Comparison of ENCODE assay signal across 16 mouse cellular contexts in genomic region chr8:54818651-54819050, GRCm38 (mm10).
"Had no signal": no experiment of that assay in that cellular context is flagged by ENCODE, and none has a peak within 500 bp of the region (broad histone marks: within the 10 kb centered on the region; RNA-seq: fewer than 3 reads in every experiment).

No protein-coding gene starts in this region.

- H3K4me3 ChIP-seq: neural tube, embryonic 13.5 days; neural tube, embryonic 15.5 days; stomach, embryonic 15.5 days had no signal

- H3K27me3 ChIP-seq: neural tube, embryonic 13.5 days; neural tube, embryonic 15.5 days; stomach, embryonic 15.5 days had no signal

- H3K9ac ChIP-seq: neural tube, embryonic 13.5 days; neural tube, embryonic 15.5 days; stomach, embryonic 15.5 days had no signal

- H3K27ac ChIP-seq: neural tube, embryonic 13.5 days; neural tube, embryonic 15.5 days; stomach, embryonic 15.5 days; stomach, postnatal 0 days had no signal

- H3K36me3 ChIP-seq: neural tube, embryonic 13.5 days; neural tube, embryonic 15.5 days; stomach, embryonic 15.5 days had no signal

- H3K4me1 ChIP-seq: neural tube, embryonic 13.5 days; neural tube, embryonic 15.5 days; stomach, embryonic 15.5 days had no signal

- H3K4me2 ChIP-seq: neural tube, embryonic 13.5 days; neural tube, embryonic 15.5 days; stomach, embryonic 15.5 days had no signal

- DNase-seq: retina, postnatal 1 day; right cerebral cortex, adult 18-20 months; right cerebral cortex, postnatal 14 days; right cerebral cortex, postnatal 25 days; right cerebral cortex, postnatal 4 days; spleen, adult 18-20 months; thymus, adult 18-20 months; thymus, adult 2 months; thymus, postnatal 14 days; thymus, postnatal 25 days; thymus, postnatal 36 days; thymus, postnatal 4 days had no signal

- H3K9me3 ChIP-seq: neural tube, embryonic 15.5 days; stomach, embryonic 15.5 days had no signal
